Mouse (Mus musculus): Measurements from ENCODE around the gene Ttc7b. TPM values are rescaled to one million over a fixed set of nuclear protein-coding genes. Genes with fewer than 3 reads are reported as not detected.

The Ttc7b gene
- polyA plus RNA-seq, 1 experiment: 26.1 TPM

GRCm38 (mm10) chr12:100400119-100400518, 120.5 kb downstream of the Ttc7b start:
- H3K4me3 ChIP-seq (ENCODE audit: insufficient read depth, low read length): no peak overlapping the region
- H3K27ac ChIP-seq (ENCODE audit: insufficient read depth, low read length): no peak overlapping the region
- TF ChIP-seq CTCF (IDR thresholded peaks at IDR 0.05; ENCODE audit: borderline replicate concordance, insufficient read depth, low read length) (no peak), POLR2A (IDR thresholded peaks at IDR 0.05; ENCODE audit: low read depth, low read length) (no peak)
- H3K4me1 ChIP-seq (ENCODE audit: control insufficient read depth, insufficient read depth, low read length): peaks cover 3% of the 10 kb centered on the region

GRCm38 (mm10) chr12:100399126-100399727, 121.4 kb downstream of the Ttc7b start:
- TF ChIP-seq CTCF (IDR thresholded peaks at IDR 0.05; ENCODE audit: borderline replicate concordance, insufficient read depth, low read length): no peak
- no peak for TF ChIP-seq POLR2A (IDR thresholded peaks at IDR 0.05; ENCODE audit: low read depth, low read length)
- peak overlapping the region; percentile 13; the same call in 1 of the 2 replicates for H3K27ac ChIP-seq (ENCODE audit: insufficient read depth, low read length)

GRCm38 (mm10) chr12:100398268-100398943, 122.2 kb downstream of the Ttc7b start:
- peak overlapping the region; percentile 13; the same call in 1 of the 2 replicates for H3K27ac ChIP-seq (ENCODE audit: insufficient read depth, low read length)
- no peak overlapping the region for H3K4me3 ChIP-seq (ENCODE audit: insufficient read depth, low read length)
- no peaks in the 10 kb centered on the region for H3K4me1 ChIP-seq (ENCODE audit: control insufficient read depth, insufficient read depth, low read length)
- TF ChIP-seq CTCF (IDR thresholded peaks at IDR 0.05; ENCODE audit: borderline replicate concordance, insufficient read depth, low read length): no peak
- TF ChIP-seq POLR2A (IDR thresholded peaks at IDR 0.05; ENCODE audit: low read depth, low read length): no peak

More at GRCm38 (mm10) chr12:100399126-100399727, 121.4 kb downstream of the Ttc7b start:
- no peak overlapping the region for H3K4me3 ChIP-seq (ENCODE audit: insufficient read depth, low read length)
- H3K4me1 ChIP-seq (ENCODE audit: control insufficient read depth, insufficient read depth, low read length): peaks cover 1% of the 10 kb centered on the region; the same call in 1 of the 2 replicates

- no peak overlapping the region for H3K4me3 ChIP-seq (ENCODE audit: insufficient read depth, low read length)
- no peaks in the 10 kb centered on the region for H3K4me1 ChIP-seq (ENCODE audit: control insufficient read depth, insufficient read depth, low read length)
- TF ChIP-seq POLR2A (IDR thresholded peaks at IDR 0.05; ENCODE audit: low read depth, low read length): no peak
- no peak for TF ChIP-seq CTCF (IDR thresholded peaks at IDR 0.05; ENCODE audit: borderline replicate concordance, insufficient read depth, low read length)
- H3K27ac ChIP-seq (ENCODE audit: insufficient read depth, low read length): no peak overlapping the region
These were observed 123.0 kb downstream of the Ttc7b start for GRCm38 (mm10) chr12:100397432-100398146.

- Histone ChIP-seq H3K4me1 (ENCODE audit: control insufficient read depth, insufficient read depth, low read length) (no peaks in the 10 kb centered on the region), H3K27ac (ENCODE audit: insufficient read depth, low read length) (no peak overlapping the region), H3K4me3 (ENCODE audit: insufficient read depth, low read length) (no peak overlapping the region)
- TF ChIP-seq CTCF (IDR thresholded peaks at IDR 0.05; ENCODE audit: borderline replicate concordance, insufficient read depth, low read length) (no peak), POLR2A (IDR thresholded peaks at IDR 0.05; ENCODE audit: low read depth, low read length) (no peak)
These were observed 123.8 kb downstream of the Ttc7b start for GRCm38 (mm10) chr12:100396806-100397205.

- TF ChIP-seq CTCF (IDR thresholded peaks at IDR 0.05; ENCODE audit: borderline replicate concordance, insufficient read depth, low read length): no peak
- no peak for TF ChIP-seq POLR2A (IDR thresholded peaks at IDR 0.05; ENCODE audit: low read depth, low read length)
- H3K4me1 ChIP-seq (ENCODE audit: control insufficient read depth, insufficient read depth, low read length): no peaks in the 10 kb centered on the region
- no peak overlapping the region for H3K27ac ChIP-seq (ENCODE audit: insufficient read depth, low read length)
- H3K4me3 ChIP-seq (ENCODE audit: insufficient read depth, low read length): no peak overlapping the region
These were observed 127.1 kb downstream of the Ttc7b start for GRCm38 (mm10) chr12:100393532-100393931.

- Histone ChIP-seq H3K27ac (ENCODE audit: insufficient read depth, low read length) (no peak overlapping the region), H3K4me3 (ENCODE audit: insufficient read depth, low read length) (no peak overlapping the region), H3K4me1 (ENCODE audit: control insufficient read depth, insufficient read depth, low read length) (no peaks in the 10 kb centered on the region)
- TF ChIP-seq POLR2A (IDR thresholded peaks at IDR 0.05; ENCODE audit: low read depth, low read length): no peak
- TF ChIP-seq CTCF (IDR thresholded peaks at IDR 0.05; ENCODE audit: borderline replicate concordance, insufficient read depth, low read length): no peak
These were observed 127.5 kb downstream of the Ttc7b start for GRCm38 (mm10) chr12:100393109-100393508.

- no peak overlapping the region for H3K4me3 ChIP-seq (ENCODE audit: insufficient read depth, low read length)
- H3K4me1 ChIP-seq (ENCODE audit: control insufficient read depth, insufficient read depth, low read length): no peaks in the 10 kb centered on the region
- TF ChIP-seq CTCF (IDR thresholded peaks at IDR 0.05; ENCODE audit: borderline replicate concordance, insufficient read depth, low read length): no peak
- TF ChIP-seq POLR2A (IDR thresholded peaks at IDR 0.05; ENCODE audit: low read depth, low read length): no peak
- no peak overlapping the region for H3K27ac ChIP-seq (ENCODE audit: insufficient read depth, low read length)
These were observed 128.2 kb downstream of the Ttc7b start for GRCm38 (mm10) chr12:100392466-100392865.

GRCm38 (mm10) chr12:100391890-100392289, 128.7 kb downstream of the Ttc7b start:
- no peak overlapping the region for H3K27ac ChIP-seq (ENCODE audit: insufficient read depth, low read length)
- H3K4me1 ChIP-seq (ENCODE audit: control insufficient read depth, insufficient read depth, low read length): no peaks in the 10 kb centered on the region
- TF ChIP-seq CTCF (IDR thresholded peaks at IDR 0.05; ENCODE audit: borderline replicate concordance, insufficient read depth, low read length): no peak
- no peak for TF ChIP-seq POLR2A (IDR thresholded peaks at IDR 0.05; ENCODE audit: low read depth, low read length)
- H3K4me3 ChIP-seq (ENCODE audit: insufficient read depth, low read length): no peak overlapping the region

All from embryonic fibroblast, embryonic 13.5 days (primary cell).